Mouse (Mus musculus): ENCODE data around the gene Tspan3. TPM values are rescaled to one million over a fixed set of nuclear protein-coding genes. Genes with fewer than 3 reads are reported as not detected.

The Tspan3 gene
- polyA plus RNA-seq, 1 experiment from 2014 or later = 424 TPM

- Histone ChIP-seq H3K4me1 (replicated peaks) (peaks cover 21% of the 10 kb centered on the region), H3K27me3 (no peaks in the 10 kb centered on the region), H3K4me3 (replicated peaks) (no peak overlapping the region), H3K27ac (no peak overlapping the region), H3K9ac (replicated peaks) (no peak overlapping the region), H3K9me3 (no peaks in the 10 kb centered on the region), H3K36me3 (no peaks in the 10 kb centered on the region), H3K4me2 (no peak overlapping the region)
- ATAC-seq (ENCODE audit: insufficient number of reproducible peaks, insufficient read depth, low FRiP score, low TSS enrichment, low read depth) = no peak
- 79% methylated on average over 5 of the region's 5 CpGs for WGBS
Measured at GRCm38 (mm10) chr9:56108174-56108573, 57.1 kb downstream of the Tspan3 start.

GRCm38 (mm10) chr9:56107527-56107926, 57.8 kb downstream of the Tspan3 start:
- Histone ChIP-seq H3K9me3 (no peaks in the 10 kb centered on the region), H3K36me3 (no peaks in the 10 kb centered on the region), H3K4me1 (replicated peaks) (peaks cover 15% of the 10 kb centered on the region), H3K4me2 (no peak overlapping the region), H3K9ac (replicated peaks) (no peak overlapping the region), H3K4me3 (replicated peaks) (no peak overlapping the region), H3K27ac (no peak overlapping the region), H3K27me3 (no peaks in the 10 kb centered on the region)
- 69% methylated on average over 6 of the region's 6 CpGs for WGBS
- ATAC-seq (ENCODE audit: insufficient number of reproducible peaks, insufficient read depth, low FRiP score, low TSS enrichment, low read depth) = no peak

- 44% methylated on average over 6 of the region's 6 CpGs for WGBS
- H3K4me2 ChIP-seq = no peak overlapping the region
- no peak overlapping the region for H3K27ac ChIP-seq
- H3K9me3 ChIP-seq = no peaks in the 10 kb centered on the region
- no peak overlapping the region for H3K4me3 ChIP-seq (replicated peaks)
- no peaks in the 10 kb centered on the region for H3K36me3 ChIP-seq
- no peak overlapping the region for H3K9ac ChIP-seq (replicated peaks)
- no peaks in the 10 kb centered on the region for H3K27me3 ChIP-seq
- peaks cover 6% of the 10 kb centered on the region; the same call in 1 of the 2 replicates for H3K4me1 ChIP-seq (replicated peaks)
- no peak for ATAC-seq (ENCODE audit: insufficient number of reproducible peaks, insufficient read depth, low FRiP score, low TSS enrichment, low read depth)
Measured at GRCm38 (mm10) chr9:56106274-56107072, 58.8 kb downstream of the Tspan3 start.

- H3K4me1 ChIP-seq (replicated peaks) = peaks cover 6% of the 10 kb centered on the region; the same call in 1 of the 2 replicates
- no peak overlapping the region for H3K4me2 ChIP-seq
- no peaks in the 10 kb centered on the region for H3K27me3 ChIP-seq
- no peaks in the 10 kb centered on the region for H3K9me3 ChIP-seq
- ATAC-seq (ENCODE audit: insufficient number of reproducible peaks, insufficient read depth, low FRiP score, low TSS enrichment, low read depth) = no peak
- no peak overlapping the region for H3K27ac ChIP-seq
- H3K4me3 ChIP-seq (replicated peaks) = no peak overlapping the region
- WGBS = 42% methylated on average over 7 of the region's 7 CpGs
- no peak overlapping the region for H3K9ac ChIP-seq (replicated peaks)
- H3K36me3 ChIP-seq = no peaks in the 10 kb centered on the region
Measured at GRCm38 (mm10) chr9:56104921-56105320, 60.4 kb downstream of the Tspan3 start.

GRCm38 (mm10) chr9:56101022-56101421, 64.3 kb downstream of the Tspan3 start:
- Histone ChIP-seq H3K9ac (replicated peaks) (no peak overlapping the region), H3K9me3 (no peaks in the 10 kb centered on the region), H3K4me1 (replicated peaks) (no peaks in the 10 kb centered on the region), H3K4me3 (replicated peaks) (no peak overlapping the region), H3K4me2 (no peak overlapping the region), H3K27me3 (no peaks in the 10 kb centered on the region), H3K27ac (no peak overlapping the region), H3K36me3 (no peaks in the 10 kb centered on the region)
- 55% methylated on average over 4 of the region's 4 CpGs for WGBS
- no peak for ATAC-seq (ENCODE audit: insufficient number of reproducible peaks, insufficient read depth, low FRiP score, low TSS enrichment, low read depth)

- ATAC-seq (ENCODE audit: insufficient number of reproducible peaks, insufficient read depth, low FRiP score, low TSS enrichment, low read depth) = no peak
- Histone ChIP-seq H3K27ac (no peak overlapping the region), H3K4me2 (no peak overlapping the region), H3K27me3 (no peaks in the 10 kb centered on the region), H3K9ac (replicated peaks) (no peak overlapping the region), H3K4me1 (replicated peaks) (no peaks in the 10 kb centered on the region), H3K36me3 (no peaks in the 10 kb centered on the region), H3K4me3 (replicated peaks) (no peak overlapping the region), H3K9me3 (no peaks in the 10 kb centered on the region)
- 89% methylated on average over 7 of the region's 7 CpGs for WGBS
Measured at GRCm38 (mm10) chr9:56100041-56100522, 65.2 kb downstream of the Tspan3 start.

- Histone ChIP-seq H3K9me3 (no peaks in the 10 kb centered on the region), H3K27ac (no peak overlapping the region), H3K4me2 (no peak overlapping the region), H3K4me1 (replicated peaks) (no peaks in the 10 kb centered on the region), H3K4me3 (replicated peaks) (no peak overlapping the region), H3K36me3 (no peaks in the 10 kb centered on the region), H3K9ac (replicated peaks) (no peak overlapping the region), H3K27me3 (no peaks in the 10 kb centered on the region)
- no peak for ATAC-seq (ENCODE audit: insufficient number of reproducible peaks, insufficient read depth, low FRiP score, low TSS enrichment, low read depth)
- WGBS = 83% methylated on average over 4 of the region's 4 CpGs
Measured at GRCm38 (mm10) chr9:56097584-56098298, 67.5 kb downstream of the Tspan3 start.

- Histone ChIP-seq H3K9me3 (no peaks in the 10 kb centered on the region), H3K4me2 (no peak overlapping the region), H3K4me1 (replicated peaks) (peaks cover 17% of the 10 kb centered on the region), H3K4me3 (replicated peaks) (no peak overlapping the region), H3K36me3 (no peaks in the 10 kb centered on the region), H3K9ac (replicated peaks) (no peak overlapping the region), H3K27me3 (no peaks in the 10 kb centered on the region), H3K27ac (no peak overlapping the region)
- ATAC-seq (ENCODE audit: insufficient number of reproducible peaks, insufficient read depth, low FRiP score, low TSS enrichment, low read depth) = no peak
- 43% methylated on average over 2 of the region's 2 CpGs for WGBS
Measured at GRCm38 (mm10) chr9:56092102-56092501, 73.2 kb downstream of the Tspan3 start.

- no peaks in the 10 kb centered on the region for H3K27me3 ChIP-seq
- ATAC-seq (ENCODE audit: insufficient number of reproducible peaks, insufficient read depth, low FRiP score, low TSS enrichment, low read depth) = no peak
- no peaks in the 10 kb centered on the region for H3K36me3 ChIP-seq
- H3K4me1 ChIP-seq (replicated peaks) = peaks cover 17% of the 10 kb centered on the region
- H3K4me2 ChIP-seq = peak overlapping the region; percentile 45
- H3K4me3 ChIP-seq (replicated peaks) = no peak overlapping the region
- H3K9me3 ChIP-seq = no peaks in the 10 kb centered on the region
- WGBS = 54% methylated on average over 5 of the region's 5 CpGs
- H3K27ac ChIP-seq = peak overlapping the region; percentile 86; the same call in 1 of the 2 replicates
- H3K9ac ChIP-seq (replicated peaks) = no peak overlapping the region
Measured at GRCm38 (mm10) chr9:56090546-56091225, 74.6 kb downstream of the Tspan3 start.

- Histone ChIP-seq H3K9ac (replicated peaks) (0 out of 2 replicates have a peak within 1 kb of the TSS, but pooled peaks have one; percentile 27), H3K36me3 (no peaks in the 10 kb centered on the region), H3K27me3 (no peaks in the 10 kb centered on the region), H3K9me3 (no peaks in the 10 kb centered on the region), H3K4me2 (peak within 1 kb of the TSS; percentile 45), H3K4me3 (replicated peaks) (0 out of 2 replicates have a peak within 1 kb of the TSS, but pooled peaks have one; percentile 4), H3K27ac (peak within 1 kb of the TSS; percentile 86), H3K4me1 (replicated peaks) (peaks cover 17% of the 10 kb centered on the region)
- ATAC-seq (ENCODE audit: insufficient number of reproducible peaks, insufficient read depth, low FRiP score, low TSS enrichment, low read depth) = peak; percentile 63
- WGBS = 20% methylated on average over 22 of the region's 22 CpGs
Measured at GRCm38 (mm10) chr9:56089778-56090520, 75.3 kb downstream of the Tspan3 start, which contains the start of gene Pstpip1. Pstpip1 (plus strand) TSS chr9:56089962.
